Mouse (Mus musculus): ENCODE measurements around the gene Kctd12b.
"Not testable (repeated sequence)": the region's sequence is repeated elsewhere in the genome, so short reads cannot be mapped to it uniquely, and the experiment has no call there.

The Kctd12b gene

GRCm38 (mm10) chrX:153695782-153696395 is at the start of gene Kctd12b:
TSS of gene Kctd12b (minus strand) at chrX:153696391.
- peak in 1 of 2 experiments; percentile 11 for DNase-seq

- no peak for DNase-seq
These were observed 46.3 kb upstream of the Kctd12b start for GRCm38 (mm10) chrX:153742493-153742892.

- peak; percentile 5 to 12 for DNase-seq
These were observed 39.5 kb upstream of the Kctd12b start for GRCm38 (mm10) chrX:153735697-153736096.

- no peak for DNase-seq
These were observed 28.2 kb upstream of the Kctd12b start for GRCm38 (mm10) chrX:153724400-153724799.

- peak; percentile 33 to 51 for DNase-seq
These were observed 27.1 kb upstream of the Kctd12b start, which contains the start of gene Nbdy for GRCm38 (mm10) chrX:153723110-153723916. TSS of gene Nbdy (plus strand) at chrX:153723590.

- DNase-seq, result peak in 1 of 2 experiments; percentile 17
These were observed 23.4 kb upstream of the Kctd12b start for GRCm38 (mm10) chrX:153719602-153720001.

GRCm38 (mm10) chrX:153716716-153717115 is 20.5 kb upstream of the Kctd12b start:
- DNase-seq, result no peak

GRCm38 (mm10) chrX:153707735-153708134 is 11.5 kb upstream of the Kctd12b start:
- DNase-seq, result peak in 1 of 2 experiments; percentile 8

- DNase-seq, result no peak
These were observed 4.3 kb upstream of the Kctd12b start for GRCm38 (mm10) chrX:153700463-153700862.

GRCm38 (mm10) chrX:153668233-153668632 is 28.0 kb downstream of the Kctd12b start:
- not testable (repeated sequence) for DNase-seq

- DNase-seq, result no peak
These were observed 31.3 kb downstream of the Kctd12b start for GRCm38 (mm10) chrX:153664903-153665302.

- DNase-seq, result no peak
These were observed 39.2 kb downstream of the Kctd12b start for GRCm38 (mm10) chrX:153656949-153657348.

- no peak for DNase-seq
These were observed 55.6 kb downstream of the Kctd12b start for GRCm38 (mm10) chrX:153640615-153641014.

- peak in 1 of 2 experiments; percentile 9 for DNase-seq
These were observed 59.9 kb downstream of the Kctd12b start for GRCm38 (mm10) chrX:153636247-153636646.
